Mouse (Mus musculus) stomach, postnatal 0 days (tissue): Measurements from ENCODE around the gene Acbd6. TPM values are rescaled to one million over a fixed set of nuclear protein-coding genes. Genes with fewer than 3 reads are reported as not detected.
A peak's percentile ranks its signal among the peaks of the same experiment; 100 is the strongest.

ENCODE experiments used
- ATAC-seq: fragments of 200-750 bp; cut with Nextera tagmentation; 2 replicates; pipeline ENCODE4 v1.8.0; 2017; ENCODE audit not compliant: low FRiP score, low TSS enrichment
- DNase-seq: peaks from one replicate; pipeline ENCODE4 v3.0.0-alpha.2; 2016; ENCODE audit warnings: low spot score
- H3K27ac ChIP-seq: fragments of 300-500 bp; sonication (generic); replicated peaks from 2 replicates; pipeline ENCODE4 v1.5.1; 2014; ENCODE audit warnings: mild to moderate bottlenecking, control low read depth
- H3K27me3 ChIP-seq: fragments of 300-500 bp; sonication (generic); 2 replicates; pipeline ENCODE4 v1.6.1; 2014; ENCODE audit warnings: low read length; ENCODE audit not compliant: control insufficient read depth, insufficient read depth
- H3K36me3 ChIP-seq: fragments of 300-500 bp; sonication (generic); 2 replicates; pipeline ENCODE4 v1.6.1; 2014; ENCODE audit warnings: low read length, mixed read lengths; ENCODE audit not compliant: control insufficient read depth, insufficient read depth
- H3K4me1 ChIP-seq: fragments of 300-500 bp; sonication (generic); replicated peaks from 2 replicates; pipeline ENCODE4 v1.6.1; 2014; ENCODE audit warnings: antibody characterized with exemption; ENCODE audit not compliant: control insufficient read depth, insufficient read depth
- H3K4me2 ChIP-seq: fragments of 300-500 bp; sonication (generic); replicated peaks from 2 replicates; pipeline ENCODE4 v1.6.1; 2014; ENCODE audit warnings: low read depth, mild to moderate bottlenecking, control low read depth, moderate library complexity
- H3K4me3 ChIP-seq: fragments of 300-500 bp; sonication (generic); 2 replicates; pipeline ENCODE4 v1.5.1; 2014; ENCODE audit warnings: low read depth, low read length, control low read depth
- H3K9ac ChIP-seq: fragments of 300-500 bp; sonication (generic); 2 replicates; pipeline ENCODE4 v1.6.1; 2014; ENCODE audit warnings: mild to moderate bottlenecking, low read length, control low read depth, mixed read lengths
- H3K9me3 ChIP-seq: fragments of 300-500 bp; sonication (generic); 2 replicates; pipeline ENCODE4 v1.6.1; 2016; ENCODE audit warnings: low read length; ENCODE audit not compliant: control insufficient read depth
- CTCF ChIP-seq: IDR thresholded peaks from 2 replicates; pipeline ENCODE4 v1.5.1; 2016; ENCODE audit warnings: antibody characterized with exemption, low read depth, mild to moderate bottlenecking, moderate library complexity
- EP300 ChIP-seq: optimal IDR thresholded peaks from 2 replicates; pipeline ENCODE3; 2016; ENCODE audit warnings: antibody characterized with exemption
- WGBS: fragments of 180-500 bp; shearing (Covaris S2); extraction: QIAGEN DNeasy Blood & Tissue Kit; methylation state at CpG from one replicate; pipeline ENCODE4 v1.1.7; 2014; 5-methylcytosine and 5-hydroxymethylcytosine counted together
- polyA plus RNA-seq: library from polyadenylated mRNA; unstranded; fragments of >200 nt; fragmentation: Nextera tagmentation; extraction: Ambion mirVana; gene quantifications from 2 replicates; pipeline ENCODE4 v1.2.1, GENCODE M21; 2015

The Acbd6 gene
- polyA plus RNA-seq, 1 experiment from 2014 or later = 55.9 TPM

DNA sequence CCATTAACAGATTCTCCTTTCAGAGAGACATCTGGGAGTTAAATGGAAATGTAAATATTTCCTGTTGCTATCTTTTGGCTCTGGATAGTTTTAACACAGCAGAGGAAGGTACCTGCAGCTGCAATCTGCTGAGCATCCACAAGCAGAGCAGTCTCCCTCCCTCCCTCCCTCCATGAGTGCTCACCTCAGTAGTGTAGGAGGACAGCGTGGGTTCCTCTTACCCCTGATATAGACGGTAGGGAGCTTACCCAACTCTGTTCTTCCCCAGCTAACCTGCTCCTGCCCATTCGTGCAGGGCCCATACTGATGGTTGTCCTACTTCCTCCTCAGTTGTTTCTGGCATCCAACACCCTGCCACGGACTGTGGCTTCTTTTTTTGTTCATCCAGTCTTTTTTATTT, 50.6 kb downstream of the Acbd6 start:
- H3K36me3 ChIP-seq = no peaks in the 10 kb centered on the region
- no peak overlapping the region for H3K27ac ChIP-seq
- TF ChIP-seq CTCF (no peak), EP300 (no peak)
- WGBS = 63% methylated on average over 4 of the region's 4 CpGs
- no peak for ATAC-seq
- no peaks in the 10 kb centered on the region for H3K27me3 ChIP-seq
- H3K9ac ChIP-seq = no peak overlapping the region
- no peaks in the 10 kb centered on the region for H3K9me3 ChIP-seq
- H3K4me1 ChIP-seq = no peaks in the 10 kb centered on the region
- H3K4me3 ChIP-seq = no peak overlapping the region
- H3K4me2 ChIP-seq = no peak overlapping the region
- DNase-seq = no peak

- H3K9ac ChIP-seq = no peak overlapping the region
- H3K27me3 ChIP-seq = no peaks in the 10 kb centered on the region
- TF ChIP-seq EP300 = no peak
- TF ChIP-seq CTCF = peak; percentile 37
- no peak overlapping the region for H3K27ac ChIP-seq
- WGBS = 49% methylated on average over 2 of the region's 2 CpGs
- no peak for DNase-seq
- no peak for ATAC-seq
- H3K9me3 ChIP-seq = no peaks in the 10 kb centered on the region
- H3K36me3 ChIP-seq = no peaks in the 10 kb centered on the region
- H3K4me1 ChIP-seq = no peaks in the 10 kb centered on the region
- H3K4me3 ChIP-seq = no peak overlapping the region
- no peak overlapping the region for H3K4me2 ChIP-seq
Observed at GRCm38 (mm10) chr1:155614426-155614825, 56.5 kb downstream of the Acbd6 start.

DNA sequence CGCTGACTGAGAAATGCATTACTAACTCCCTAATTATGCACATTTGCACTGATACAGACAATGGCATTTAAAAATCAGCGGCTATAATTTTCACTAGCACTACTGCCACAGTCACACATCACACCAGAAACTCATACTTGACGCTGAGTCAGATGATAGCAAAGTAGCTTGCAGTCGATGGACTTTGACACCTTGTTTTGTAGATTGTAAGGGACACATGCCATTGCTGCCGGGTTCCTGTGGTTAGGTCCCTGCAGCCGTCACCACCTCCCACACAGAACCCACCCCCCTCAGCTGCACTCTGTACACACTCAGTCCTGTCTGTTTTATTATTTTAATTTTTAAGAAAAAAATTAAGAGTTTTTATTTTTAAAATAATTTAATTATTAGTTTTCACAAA, 63.2 kb downstream of the Acbd6 start:
- ATAC-seq (peak; percentile 38; the same call in 1 of the 2 replicates), DNase-seq (no peak)
- no peak overlapping the region for H3K4me3 ChIP-seq
- WGBS = 74% methylated on average over 6 of the region's 6 CpGs
- H3K4me1 ChIP-seq = no peaks in the 10 kb centered on the region
- H3K36me3 ChIP-seq = no peaks in the 10 kb centered on the region; the same call in 1 of the 2 replicates
- no peak overlapping the region for H3K9ac ChIP-seq
- H3K4me2 ChIP-seq = no peak overlapping the region
- no peak for TF ChIP-seq CTCF
- no peak for TF ChIP-seq EP300
- no peak overlapping the region for H3K27ac ChIP-seq
- no peaks in the 10 kb centered on the region for H3K9me3 ChIP-seq
- no peaks in the 10 kb centered on the region for H3K27me3 ChIP-seq

GRCm38 (mm10) chr1:155623192-155623591, 65.3 kb downstream of the Acbd6 start:
- H3K9ac ChIP-seq = no peak overlapping the region
- no peaks in the 10 kb centered on the region for H3K9me3 ChIP-seq
- no peak overlapping the region for H3K4me3 ChIP-seq
- ATAC-seq = no peak
- 92% methylated on average over 8 of the region's 8 CpGs for WGBS
- TF ChIP-seq CTCF (no peak), EP300 (no peak)
- DNase-seq = no peak
- no peak overlapping the region for H3K27ac ChIP-seq
- no peaks in the 10 kb centered on the region for H3K4me1 ChIP-seq
- H3K36me3 ChIP-seq = peaks cover 2% of the 10 kb centered on the region; the same call in 1 of the 2 replicates
- no peak overlapping the region for H3K4me2 ChIP-seq
- H3K27me3 ChIP-seq = no peaks in the 10 kb centered on the region

DNA sequence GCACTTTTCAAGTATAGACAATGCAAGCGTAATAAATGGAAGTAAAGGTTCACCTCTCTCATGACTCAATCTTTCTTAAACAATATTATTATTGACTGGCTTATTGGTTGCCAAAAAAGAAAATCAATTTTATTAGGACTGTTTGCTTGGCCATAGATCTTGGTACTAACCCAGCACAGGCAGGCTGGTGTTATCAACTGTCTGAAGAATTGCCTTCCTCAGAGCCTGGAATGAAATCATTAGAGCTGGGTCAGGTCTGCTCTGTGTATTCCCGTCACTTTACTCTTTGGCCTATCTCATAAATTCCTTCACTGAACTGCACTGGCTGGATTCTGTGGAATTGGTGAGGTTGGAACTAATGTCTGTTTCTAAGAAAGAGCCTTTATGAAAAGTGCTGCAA, 69.8 kb downstream of the Acbd6 start:
- H3K27me3 ChIP-seq = no peaks in the 10 kb centered on the region
- H3K9me3 ChIP-seq = no peaks in the 10 kb centered on the region
- DNase-seq = no peak
- TF ChIP-seq CTCF (no peak), EP300 (no peak)
- no peak for ATAC-seq
- 78% methylated on average over 2 of the region's 2 CpGs for whole genome bisulfite sequencing
- no peaks in the 10 kb centered on the region for H3K4me1 ChIP-seq
- H3K36me3 ChIP-seq = 0 out of 2 replicates have a peak, but pooled peaks cover 2% of the 10 kb centered on the region
- H3K4me2 ChIP-seq = no peak overlapping the region
- no peak overlapping the region for H3K27ac ChIP-seq
- no peak overlapping the region for H3K4me3 ChIP-seq
- H3K9ac ChIP-seq = no peak overlapping the region

GRCm38 (mm10) chr1:155636648-155637047, 78.7 kb downstream of the Acbd6 start:
- TF ChIP-seq EP300 (no peak), CTCF (no peak)
- Histone ChIP-seq H3K27me3 (no peaks in the 10 kb centered on the region), H3K36me3 (no peaks in the 10 kb centered on the region), H3K4me2 (no peak overlapping the region), H3K9me3 (no peaks in the 10 kb centered on the region), H3K27ac (no peak overlapping the region), H3K4me3 (no peak overlapping the region), H3K4me1 (no peaks in the 10 kb centered on the region), H3K9ac (no peak overlapping the region)
- DNase-seq (no peak), ATAC-seq (no peak)
- WGBS = 78% methylated on average over 7 of the region's 7 CpGs
